Mouse (Mus musculus) lung, postnatal 0 days (tissue): ENCODE measurements around the gene Mmp24.

Experiments used
- CTCF ChIP-seq: IDR thresholded peaks from 2 replicates; pipeline ENCODE4 v1.5.1; 2016; ENCODE audit warnings: antibody characterized with exemption, mild to moderate bottlenecking
- EP300 ChIP-seq: IDR thresholded peaks from 2 replicates; pipeline ENCODE4 v1.6.1; 2016; ENCODE audit warnings: antibody characterized with exemption, mild to moderate bottlenecking, control low read depth

DNA sequence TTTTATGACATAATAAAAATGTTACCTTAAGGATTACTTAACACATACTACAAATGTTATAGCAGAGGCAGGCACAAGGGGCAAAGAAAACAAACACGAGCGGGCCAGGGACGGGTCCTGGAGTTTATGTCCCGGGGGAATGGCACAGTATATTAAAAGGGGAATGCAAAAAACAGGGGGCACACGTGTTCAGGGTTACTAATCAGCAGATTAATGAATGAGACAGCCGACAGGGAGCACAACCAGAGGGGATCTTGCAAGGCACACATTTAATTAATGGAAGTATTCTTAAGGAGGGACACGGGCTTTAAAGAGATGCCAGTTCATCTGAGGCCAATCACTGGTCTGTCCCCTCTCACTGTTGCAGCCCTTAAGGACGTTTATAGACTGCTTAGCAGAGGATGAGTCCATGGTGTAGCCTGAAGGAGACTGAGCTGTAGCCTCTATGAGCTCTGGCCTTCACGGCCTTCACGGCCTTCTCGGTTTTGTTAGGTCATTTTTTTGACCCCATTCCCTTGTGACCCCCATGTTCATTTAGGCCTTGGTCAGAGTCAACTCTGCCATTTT is 88.2 kb downstream of the Mmp24 start:
- no peak for TF ChIP-seq CTCF
- TF ChIP-seq EP300 = no peak
